Mouse (Mus musculus) layer of hippocampus, postnatal 25 days (tissue): ENCODE measurements around the gene Dgkd. TPM values are rescaled to one million over a fixed set of nuclear protein-coding genes. Genes with fewer than 3 reads are reported as not detected.

Experiments used
- DNase-seq, 2 experiments: peaks; one replicate each; pipeline ENCODE4 v3.0.0; 2022; ENCODE audit warnings: mixed read lengths in 2 of 2, low spot score in 1 of 2; ENCODE audit errors: extremely low spot score in 1 of 2
- total RNA-seq, 2 experiments: library from RNA; stranded (reverse); gene quantifications; 2 replicates each; pipeline ENCODE4 v1.2.3; 2021

The Dgkd gene
- total RNA-seq, 2 experiments from 2014 or later: 105 to 129 TPM

DNA sequence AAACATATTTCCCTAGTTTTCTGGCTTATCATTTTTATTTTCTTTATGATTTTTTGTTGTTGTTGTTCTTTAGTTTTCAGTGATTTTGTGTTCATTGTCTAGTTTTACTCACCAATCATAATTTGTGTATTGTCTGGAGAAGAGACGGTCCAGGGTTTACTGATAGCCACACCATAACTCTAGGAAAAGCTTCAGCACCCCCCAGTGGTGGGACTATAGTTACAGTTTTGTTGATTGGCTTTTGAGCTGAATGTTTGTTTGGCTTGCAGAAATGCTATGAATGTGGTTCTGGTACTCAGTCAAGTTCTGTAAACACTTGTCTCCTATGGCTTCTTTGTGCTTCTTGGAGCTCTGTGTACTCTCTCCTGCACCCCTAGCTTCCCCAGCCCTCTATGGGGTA lies 69.6 kb downstream of the Dgkd start:
- peak in 1 of 2 experiments; percentile 68 for DNase-seq

- DNase-seq: no peak
These were observed 71.8 kb downstream of the Dgkd start for GRCm38 (mm10) chr1:87924888-87925287.

DNA sequence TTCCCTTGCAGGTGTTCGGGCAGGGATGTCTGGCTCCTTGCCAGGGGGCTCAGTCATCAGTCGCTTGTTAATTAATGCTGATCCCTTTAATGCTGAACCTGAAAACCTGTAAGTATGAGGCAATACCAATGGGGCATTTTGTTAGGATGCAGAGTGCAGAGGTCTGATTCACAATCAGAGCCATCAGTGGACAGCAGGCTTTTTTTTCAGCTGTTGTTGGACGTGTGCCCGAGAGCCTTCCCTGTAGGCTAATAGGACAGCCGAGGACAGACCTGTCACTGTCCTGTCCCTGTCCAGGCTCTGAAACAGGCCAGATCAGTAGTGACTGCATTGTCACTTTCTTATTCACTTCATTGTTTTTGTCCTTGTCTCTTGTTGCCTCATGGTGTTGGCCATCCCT lies 76.6 kb downstream of the Dgkd start:
- DNase-seq: no peak

DNA sequence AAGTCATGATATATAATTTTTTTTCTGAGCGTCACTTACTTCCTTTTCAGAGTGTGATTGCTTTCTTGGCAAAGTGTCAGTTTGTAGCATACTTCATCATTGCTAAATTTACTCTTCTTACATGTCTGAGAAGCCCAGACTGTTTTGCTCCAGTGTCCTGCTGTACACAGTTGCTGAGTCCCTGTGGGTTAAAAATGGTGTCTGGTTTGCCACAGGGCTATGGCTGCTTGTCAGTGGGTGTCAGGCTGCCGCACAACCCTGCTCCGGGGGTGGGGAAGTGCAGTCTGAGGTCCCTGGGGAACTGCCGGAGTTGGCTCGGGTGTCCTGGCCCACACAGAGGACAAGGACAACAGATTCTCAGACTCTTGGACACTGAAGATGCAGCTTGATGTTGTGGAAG lies 80.0 kb downstream of the Dgkd start:
- DNase-seq: no peak

GRCm38 (mm10) chr1:87935095-87935494 lies 82.0 kb downstream of the Dgkd start:
- no peak for DNase-seq

GRCm38 (mm10) chr1:87935546-87935945 lies 82.5 kb downstream of the Dgkd start:
- DNase-seq: no peak

DNA sequence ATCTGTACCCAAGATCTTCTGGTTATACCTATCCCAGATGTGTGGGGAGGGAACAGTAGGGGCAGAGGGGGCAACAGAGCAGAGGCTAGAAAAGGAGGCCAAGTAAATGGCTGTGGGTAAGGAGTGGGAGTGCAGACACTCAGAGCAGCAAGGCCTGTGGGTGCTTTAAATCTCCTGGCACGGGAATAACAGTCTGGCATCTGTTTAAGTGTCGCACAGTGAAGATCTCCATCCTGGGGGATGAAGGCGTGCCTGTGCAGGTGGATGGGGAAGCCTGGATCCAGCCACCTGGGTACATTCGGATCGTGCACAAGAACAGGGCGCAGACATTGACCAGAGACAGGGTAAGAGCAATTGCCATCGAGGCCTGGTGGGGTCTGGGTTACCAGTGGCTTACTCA lies 83.0 kb downstream of the Dgkd start:
- no peak for DNase-seq

DNA sequence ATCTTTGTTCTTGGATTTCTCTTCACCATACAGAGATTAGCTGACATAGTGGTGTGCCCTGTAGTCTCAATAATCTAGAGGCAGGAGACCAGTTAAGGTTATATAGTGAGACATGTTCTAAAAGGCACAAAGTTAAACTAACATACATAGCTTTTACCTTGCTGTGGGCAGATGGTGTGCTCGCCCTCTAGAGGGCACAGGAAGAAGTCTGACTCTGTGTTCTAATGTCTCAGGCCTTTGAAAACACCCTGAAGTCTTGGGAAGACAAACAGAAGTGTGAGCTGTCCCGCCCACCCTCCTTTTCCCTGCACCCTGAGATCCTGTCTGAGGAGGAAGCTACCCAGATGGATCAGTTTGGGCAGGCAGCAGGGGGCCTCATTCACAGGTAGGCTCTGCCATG lies 83.4 kb downstream of the Dgkd start:
- no peak for DNase-seq

DNA sequence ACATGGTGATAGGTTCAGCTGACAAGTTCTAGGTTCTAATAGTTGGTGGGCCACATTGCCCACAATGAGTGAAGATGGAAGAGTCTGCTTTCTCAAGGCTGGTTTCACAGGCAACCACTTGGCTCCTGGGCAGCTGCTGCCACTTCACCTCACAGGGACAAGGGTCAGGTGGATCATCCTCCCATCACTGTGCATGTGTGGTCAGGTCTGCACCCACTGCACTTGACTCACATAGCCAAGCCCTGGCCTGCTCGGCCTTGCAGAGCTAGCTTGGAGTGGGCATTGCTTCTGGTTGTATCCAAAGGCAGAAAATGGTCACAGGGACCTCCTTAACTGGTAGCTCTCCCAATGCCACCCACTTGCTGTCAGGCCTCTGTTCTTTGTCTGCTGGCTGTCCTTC lies 88.7 kb downstream of the Dgkd start:
- no peak for DNase-seq

DNA sequence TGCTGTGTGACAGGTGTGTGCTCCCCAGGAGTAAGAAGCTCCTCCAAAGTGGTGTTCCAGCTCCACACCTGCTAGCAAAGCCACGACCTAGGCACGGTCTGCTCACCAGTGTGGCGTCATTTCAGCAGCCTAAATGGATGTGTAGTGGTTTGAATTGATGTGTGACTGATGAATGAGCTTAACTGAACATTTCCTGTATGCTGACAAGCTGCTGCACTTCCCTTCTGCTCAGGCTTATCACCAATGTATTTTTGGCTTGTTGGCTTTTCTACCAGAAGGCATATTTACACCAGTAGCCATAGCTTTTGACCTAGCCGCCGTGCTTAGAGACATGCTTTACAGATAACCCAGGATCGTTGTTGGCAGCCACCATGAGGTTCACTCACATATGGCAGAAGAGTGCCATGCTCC lies 94.6 kb downstream of the Dgkd start:
- no peak for DNase-seq

GRCm38 (mm10) chr1:87951641-87952040 lies 98.6 kb downstream of the Dgkd start:
- no peak for DNase-seq

- no peak for DNase-seq
These were observed 100.0 kb downstream of the Dgkd start for GRCm38 (mm10) chr1:87953073-87953472.

- no peak for DNase-seq
These were observed 105.8 kb downstream of the Dgkd start for GRCm38 (mm10) chr1:87958931-87959330.

- DNase-seq: no peak
These were observed 106.4 kb downstream of the Dgkd start for GRCm38 (mm10) chr1:87959532-87959931.

DNA sequence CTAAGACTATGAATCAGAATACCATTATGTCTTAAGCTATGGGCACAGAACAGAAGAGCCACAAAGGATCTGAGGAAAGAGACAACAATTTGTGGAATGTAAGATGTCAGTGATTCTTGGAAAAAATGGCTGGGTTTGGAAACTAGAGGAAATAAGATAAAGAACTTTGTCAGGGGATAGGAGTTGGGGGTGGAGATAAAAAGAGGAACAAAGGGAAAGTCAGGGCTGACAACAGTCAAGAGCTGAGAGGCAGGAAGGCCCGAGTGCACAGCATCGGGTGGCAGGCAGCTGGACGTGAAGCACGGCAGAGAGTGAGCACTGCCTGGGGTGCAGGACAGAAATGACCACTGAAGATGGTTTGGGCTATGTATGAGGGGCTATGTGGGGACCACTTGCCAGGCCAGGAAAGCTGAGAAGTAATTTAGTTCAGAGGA lies 106.9 kb downstream of the Dgkd start:
- no peak for DNase-seq

DNA sequence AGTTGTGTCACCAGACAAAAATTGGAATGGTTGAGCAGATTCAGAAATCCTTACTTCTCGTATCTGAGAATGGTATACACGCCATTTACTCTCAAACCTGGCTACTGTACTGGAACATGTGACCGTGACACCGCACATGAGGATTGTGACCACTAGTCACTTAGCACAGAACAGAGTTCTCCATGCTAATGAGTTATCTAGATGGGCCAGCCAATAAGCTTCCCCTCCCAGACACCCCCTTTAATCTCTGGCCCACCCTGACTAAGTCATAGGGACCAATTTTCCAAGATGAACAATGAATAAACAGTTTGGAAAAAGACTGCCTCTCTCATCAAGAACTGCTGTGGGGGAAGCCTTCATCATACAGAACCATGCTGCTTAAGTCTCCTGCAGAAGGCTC lies 107.7 kb downstream of the Dgkd start:
- no peak for DNase-seq

DNA sequence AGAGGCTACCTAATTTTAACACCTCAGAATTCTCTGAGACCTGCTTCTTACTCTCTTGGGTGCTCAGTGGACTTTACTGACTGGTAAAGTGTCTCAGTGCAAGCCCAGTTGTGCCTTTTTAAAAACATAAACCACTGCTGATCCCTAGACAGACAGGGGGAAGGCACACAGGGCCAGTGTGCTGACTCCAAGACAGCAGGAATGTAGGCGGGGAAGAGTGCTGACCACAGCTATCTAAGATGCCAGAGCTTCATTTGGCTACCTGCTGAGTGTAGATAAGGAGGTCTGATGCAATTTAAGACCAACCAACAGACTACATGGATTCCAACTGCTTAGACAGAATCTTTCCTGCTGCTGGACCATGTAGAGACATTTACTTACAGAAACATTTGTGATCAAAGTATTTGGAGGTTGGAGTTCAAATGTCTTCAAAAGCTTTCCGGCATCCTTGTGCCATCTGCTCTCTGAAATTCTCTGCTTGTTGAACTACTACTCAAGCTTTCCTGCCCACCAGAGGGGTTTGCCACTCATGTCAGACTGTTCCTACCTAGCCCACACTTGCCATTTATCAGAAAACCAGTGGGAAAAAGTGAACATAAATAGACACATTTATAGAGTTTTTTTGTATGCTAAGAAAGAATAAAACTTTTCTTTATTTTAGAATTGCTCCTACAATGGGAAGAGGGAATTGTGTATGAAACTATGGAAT lies 108.5 kb downstream of the Dgkd start:
- DNase-seq: no peak

GRCm38 (mm10) chr1:87970381-87970780 lies 117.3 kb downstream of the Dgkd start:
- no peak for DNase-seq

- DNase-seq: no peak
These were observed 129.2 kb downstream of the Dgkd start for GRCm38 (mm10) chr1:87982291-87982690.

DNA sequence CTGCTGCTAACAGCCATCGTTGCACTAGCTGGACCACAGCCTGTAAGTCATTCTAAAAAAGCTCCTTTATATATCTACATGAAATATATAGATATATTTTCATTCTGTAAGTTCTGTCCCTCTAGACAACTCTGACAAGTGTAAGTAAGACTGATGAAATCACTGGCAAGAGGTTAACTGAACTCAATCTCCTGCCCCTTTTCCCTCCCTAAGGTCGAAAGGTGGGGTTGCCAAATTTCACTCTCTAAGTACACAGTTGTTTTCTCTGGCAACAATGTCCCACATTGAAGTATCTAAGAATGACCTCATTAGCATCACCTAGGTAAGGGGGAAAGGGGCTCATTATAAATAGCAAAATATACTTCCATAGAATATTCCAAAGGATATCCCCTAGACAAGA lies 139.6 kb downstream of the Dgkd start:
- DNase-seq: no peak
